Mouse (Mus musculus) liver, embryonic 14.5 days (tissue): ENCODE results near the gene Bmp7. TPM values are rescaled to one million over a fixed set of nuclear protein-coding genes. Genes with fewer than 3 reads are reported as not detected.

Source experiments
- ATAC-seq: fragments of 200-750 bp; cut with Nextera tagmentation; 2 replicates; pipeline ENCODE4 v1.8.0; 2017; ENCODE audit warnings: moderate number of reproducible peaks, mild to moderate bottlenecking, moderate library complexity; ENCODE audit not compliant: insufficient read depth
- DNase-seq, 3 experiments: peaks; one replicate each; pipeline ENCODE4 v3.0.0-alpha.2; 2012 to 2013; ENCODE audit warnings: low read depth in 3 of 3, low spot score in 3 of 3
- H3K27ac ChIP-seq: fragments of 300-500 bp; sonication (generic); 2 replicates; pipeline ENCODE4 v1.5.1; 2014; ENCODE audit warnings: moderate library complexity, mild to moderate bottlenecking, control low read depth, inconsistent platforms
- H3K27me3 ChIP-seq: fragments of 300-500 bp; sonication (generic); 2 replicates; pipeline ENCODE4 v1.6.1; 2014; ENCODE audit warnings: mild to moderate bottlenecking, low read length, moderate library complexity; ENCODE audit not compliant: control insufficient read depth, insufficient read depth
- H3K36me3 ChIP-seq: fragments of 300-500 bp; sonication (generic); replicated peaks from 2 replicates; pipeline ENCODE4 v1.6.1; 2014; ENCODE audit warnings: low read depth; ENCODE audit not compliant: control insufficient read depth, insufficient read depth
- H3K4me1 ChIP-seq, 2 experiments: fragments of 200-500 bp in 1 of 2; fragments of 300-500 bp in 1 of 2; sonication (generic) in 1 of 2; replicated peaks; 2 replicates each; pipeline ENCODE4 v1.6.1; 2012 to 2014; ENCODE audit warnings: antibody characterized with exemption in 1 of 2, inconsistent platforms in 1 of 2, low read length in 1 of 2; ENCODE audit not compliant: control insufficient read depth in 2 of 2, insufficient read depth in 2 of 2
- H3K4me2 ChIP-seq: fragments of 300-500 bp; sonication (generic); 2 replicates; pipeline ENCODE4 v1.6.1; 2014; ENCODE audit warnings: low read depth, mild to moderate bottlenecking, control low read depth, moderate library complexity
- H3K4me3 ChIP-seq, 2 experiments: fragments of 200-500 bp in 1 of 2; fragments of 300-500 bp in 1 of 2; sonication (generic) in 1 of 2; 2 replicates each; pipeline ENCODE4 v1.5.1; 2012 to 2014; ENCODE audit warnings: low read depth in 2 of 2, low read length in 2 of 2, mild to moderate bottlenecking in 2 of 2, control low read depth in 1 of 2, inconsistent platforms in 1 of 2, moderate library complexity in 1 of 2; ENCODE audit not compliant: insufficient read depth in 1 of 2
- H3K9ac ChIP-seq: fragments of 300-500 bp; sonication (generic); replicated peaks from 2 replicates; pipeline ENCODE4 v1.6.1; 2014; ENCODE audit warnings: mild to moderate bottlenecking, control low read depth, moderate library complexity
- H3K9me3 ChIP-seq: fragments of 300-500 bp; sonication (generic); 2 replicates; pipeline ENCODE4 v1.6.1; 2016; ENCODE audit warnings: low read length, mixed read lengths; ENCODE audit not compliant: control insufficient read depth
- CTCF ChIP-seq: IDR thresholded peaks from 2 replicates; pipeline ENCODE4 v1.5.1; 2016; ENCODE audit warnings: antibody characterized with exemption, low read depth, control low read depth
- EP300 ChIP-seq: IDR thresholded peaks from 2 replicates; pipeline ENCODE4 v1.6.1; 2016; ENCODE audit warnings: antibody characterized with exemption, low read depth
- WGBS: fragments of 180-500 bp; shearing (Covaris S2); extraction: QIAGEN DNeasy Blood & Tissue Kit; methylation state at CpG from one replicate; pipeline ENCODE4 v1.1.7; 2014; ENCODE audit not compliant: insufficient replicate concordance; 5-methylcytosine and 5-hydroxymethylcytosine counted together
- polyA plus RNA-seq, 2 experiments: library from polyadenylated mRNA; depleted of rRNA in 1 of 2; stranded (reverse) in 1 of 2; unstranded in 1 of 2; fragments of >200 nt; fragmentation: Nextera tagmentation in 1 of 2; extraction: Ambion mirVana in 1 of 2; gene quantifications; 2 replicates each; pipeline versions ENCODE4 v1.2.1 to v1.2.3; 2012 to 2014

The Bmp7 gene
- polyA plus RNA-seq, 2 experiments: 1.7 to 1.8 TPM

GRCm38 (mm10) chr2:172911157-172911556 lies 29.0 kb downstream of the Bmp7 start:
- TF ChIP-seq CTCF (no peak), EP300 (no peak)
- Histone ChIP-seq H3K9ac (no peak overlapping the region), H3K27me3 (no peaks in the 10 kb centered on the region), H3K4me3 (no peak overlapping the region), H3K4me2 (no peak overlapping the region), H3K36me3 (no peaks in the 10 kb centered on the region), H3K9me3 (no peaks in the 10 kb centered on the region), H3K4me1 (no peaks in the 10 kb centered on the region), H3K27ac (no peak overlapping the region)
- DNase-seq (no peak), ATAC-seq (no peak)
- 55% methylated on average over 6 of the region's 6 CpGs for WGBS

- 41% methylated on average over 6 of the region's 6 CpGs for WGBS
- Histone ChIP-seq H3K9ac (no peak overlapping the region), H3K9me3 (no peaks in the 10 kb centered on the region), H3K36me3 (no peaks in the 10 kb centered on the region), H3K4me3 (no peak overlapping the region), H3K4me1 (peaks cover 0 to 3% of the 10 kb centered on the region in 2 experiments; a peak in 1 of 4 replicates), H3K4me2 (no peak overlapping the region), H3K27me3 (no peaks in the 10 kb centered on the region), H3K27ac (no peak overlapping the region)
- TF ChIP-seq CTCF: no peak
- no peak for TF ChIP-seq EP300
- ATAC-seq (no peak), DNase-seq (no peak)
Measured at GRCm38 (mm10) chr2:172909463-172909862, 30.7 kb downstream of the Bmp7 start.

- H3K36me3 ChIP-seq: no peaks in the 10 kb centered on the region
- peaks cover 0 to 5% of the 10 kb centered on the region in 2 experiments; a peak in 1 of 4 replicates for H3K4me1 ChIP-seq
- H3K9me3 ChIP-seq: no peaks in the 10 kb centered on the region
- H3K4me2 ChIP-seq: no peak overlapping the region
- TF ChIP-seq EP300: no peak
- no peak for TF ChIP-seq CTCF
- WGBS: 70% methylated on average over 9 of the region's 9 CpGs
- H3K9ac ChIP-seq: no peak overlapping the region
- ATAC-seq (no peak), DNase-seq (no peak)
- no peak overlapping the region for H3K4me3 ChIP-seq
- H3K27me3 ChIP-seq: no peaks in the 10 kb centered on the region
- H3K27ac ChIP-seq: no peak overlapping the region
Measured at GRCm38 (mm10) chr2:172906146-172906545, 34.0 kb downstream of the Bmp7 start.

- no peaks in the 10 kb centered on the region for H3K27me3 ChIP-seq
- H3K9ac ChIP-seq: no peak overlapping the region
- WGBS: 26% methylated on average over 5 of the region's 5 CpGs
- no peak for DNase-seq
- H3K4me2 ChIP-seq: no peak overlapping the region
- H3K4me1 ChIP-seq: peaks cover 0 to 5% of the 10 kb centered on the region in 2 experiments; a peak in 1 of 4 replicates
- ATAC-seq: peak; percentile 58
- H3K9me3 ChIP-seq: no peaks in the 10 kb centered on the region
- no peaks in the 10 kb centered on the region for H3K36me3 ChIP-seq
- H3K27ac ChIP-seq: no peak overlapping the region
- H3K4me3 ChIP-seq: no peak overlapping the region
- TF ChIP-seq CTCF (no peak), EP300 (no peak)
Measured at GRCm38 (mm10) chr2:172905057-172905456, 35.1 kb downstream of the Bmp7 start.

- Histone ChIP-seq H3K9ac (no peak overlapping the region), H3K4me3 (no peak overlapping the region), H3K9me3 (no peaks in the 10 kb centered on the region), H3K27ac (no peak overlapping the region), H3K36me3 (no peaks in the 10 kb centered on the region), H3K4me2 (no peak overlapping the region), H3K4me1 (peaks cover 0 to 5% of the 10 kb centered on the region in 2 experiments; a peak in 1 of 4 replicates), H3K27me3 (no peaks in the 10 kb centered on the region)
- TF ChIP-seq EP300: no peak
- no peak for TF ChIP-seq CTCF
- WGBS: 68% methylated on average over 6 of the region's 6 CpGs
- ATAC-seq: no peak
- no peak for DNase-seq
Measured at GRCm38 (mm10) chr2:172904614-172905013, 35.5 kb downstream of the Bmp7 start.
